Mouse (Mus musculus) forebrain, embryonic 13.5 days (tissue): ENCODE measurements around the gene Insl5. TPM values are rescaled to one million over a fixed set of nuclear protein-coding genes. Genes with fewer than 3 reads are reported as not detected.

Experiments used
- ATAC-seq: fragments of 200-750 bp; cut with Nextera tagmentation; 2 replicates; pipeline ENCODE4 v1.8.0; 2017
- H3K27ac ChIP-seq: fragments of 300-500 bp; sonication (generic); 2 replicates; pipeline ENCODE4 v1.5.1; 2015; ENCODE audit warnings: inconsistent platforms, mild to moderate bottlenecking, moderate library complexity
- H3K27me3 ChIP-seq: fragments of 300-500 bp; sonication (generic); 2 replicates; pipeline ENCODE4 v1.6.1; 2015; ENCODE audit warnings: mild to moderate bottlenecking, inconsistent platforms
- H3K36me3 ChIP-seq: fragments of 300-500 bp; sonication (generic); 2 replicates; pipeline ENCODE4 v1.6.1; 2015; ENCODE audit warnings: mild to moderate bottlenecking, inconsistent platforms; ENCODE audit not compliant: poor library complexity, severe bottlenecking
- H3K4me1 ChIP-seq: fragments of 300-500 bp; sonication (generic); 2 replicates; pipeline ENCODE4 v1.6.1; 2015; ENCODE audit warnings: inconsistent platforms
- H3K4me2 ChIP-seq: fragments of 300-500 bp; sonication (generic); 2 replicates; pipeline ENCODE4 v1.6.1; 2015; ENCODE audit warnings: inconsistent platforms, mild to moderate bottlenecking, moderate library complexity
- H3K4me3 ChIP-seq: fragments of 300-500 bp; sonication (generic); 2 replicates; pipeline ENCODE4 v1.5.1; 2015; ENCODE audit warnings: mild to moderate bottlenecking, inconsistent platforms
- H3K9ac ChIP-seq: fragments of 300-500 bp; sonication (generic); 2 replicates; pipeline ENCODE4 v1.6.1; 2015; ENCODE audit warnings: mild to moderate bottlenecking, inconsistent platforms
- H3K9me3 ChIP-seq: fragments of 300-500 bp; sonication (generic); replicated peaks from 2 replicates; pipeline ENCODE4 v1.6.1; 2016; ENCODE audit warnings: inconsistent platforms
- WGBS: fragments of 180-500 bp; shearing (Covaris S2); methylation state at CpG from one replicate; pipeline ENCODE4 v1.1.7; 2015; 5-methylcytosine and 5-hydroxymethylcytosine counted together
- polyA plus RNA-seq: library from polyadenylated mRNA; unstranded; fragments of >200 nt; fragmentation: Nextera tagmentation; extraction: Ambion mirVana; gene quantifications from 2 replicates; pipeline ENCODE4 v1.2.1, GENCODE M21; 2015

The Insl5 gene
- polyA plus RNA-seq, 1 experiment from 2014 or later = 0.43 TPM

GRCm38 (mm10) chr4:102969599-102969998 is 57.0 kb downstream of the Insl5 start:
- Histone ChIP-seq H3K4me2 (no peak overlapping the region), H3K4me3 (no peak overlapping the region), H3K36me3 (peaks cover 14% of the 10 kb centered on the region), H3K27me3 (peaks cover 9% of the 10 kb centered on the region), H3K9ac (no peak overlapping the region), H3K9me3 (no peaks in the 10 kb centered on the region), H3K4me1 (no peaks in the 10 kb centered on the region), H3K27ac (no peak overlapping the region)
- ATAC-seq = no peak
- 94% methylated on average over 5 of the region's 5 CpGs for WGBS

Other genes with a start within 250 kb of the Insl5 start
- gene Tctex1d1, start 48.2 kb downstream of the Insl5 start, polyA plus RNA-seq = 0.56 and 1.9 TPM in 2 replicates
- gene Mier1, start 87.5 kb upstream of the Insl5 start, polyA plus RNA-seq = 37.4 and 39.7 TPM in 2 replicates
- 4.7 TPM in 2 replicates for gene Wdr78, start 87.7 kb upstream of the Insl5 start, polyA plus RNA-seq
- gene Slc35d1, start 188.3 kb upstream of the Insl5 start, polyA plus RNA-seq = 4.5 and 5.2 TPM in 2 replicates